Mouse (Mus musculus) C2C12 (cell line): Measurements from ENCODE around the gene Fsip1. TPM values are rescaled to one million over a fixed set of nuclear protein-coding genes. Genes with fewer than 3 reads are reported as not detected.
A peak's percentile ranks its signal among the peaks of the same experiment; 100 is the strongest.

ENCODE experiments used
- H3K27me3 ChIP-seq: one replicate; pipeline ENCODE4 v1.6.1; 2011; ENCODE audit not compliant: control insufficient read depth, insufficient read depth, insufficient read length
- H3K36me3 ChIP-seq: one replicate; pipeline ENCODE4 v1.6.1; 2011; ENCODE audit not compliant: control insufficient read depth, insufficient read depth
- H3K4me3 ChIP-seq: one replicate; pipeline ENCODE4 v1.5.1; 2011; ENCODE audit warnings: mild to moderate bottlenecking, control low read depth; ENCODE audit not compliant: poor library complexity, insufficient read depth, severe bottlenecking
- H3K79me2 ChIP-seq: one replicate; pipeline ENCODE4 v1.6.1; 2011; ENCODE audit not compliant: control insufficient read depth, insufficient read depth
- H3K79me3 ChIP-seq: one replicate; pipeline ENCODE4 v1.6.1; 2011; ENCODE audit warnings: low read depth, control low read depth
- H3ac ChIP-seq: one replicate; pipeline ENCODE3; 2011; ENCODE audit warnings: low read depth; ENCODE audit not compliant: control insufficient read depth, insufficient read length
- CEBPB ChIP-seq: IDR thresholded peaks from one replicate; pipeline ENCODE4 v1.6.1; 2011; ENCODE audit warnings: low read depth, mild to moderate bottlenecking, control low read depth, moderate library complexity
- CTCF ChIP-seq: IDR thresholded peaks from one replicate; pipeline ENCODE4 v1.5.1; 2011; ENCODE audit not compliant: control insufficient read depth, insufficient read depth, insufficient read length
- FOSL1 ChIP-seq: IDR thresholded peaks from one replicate; pipeline ENCODE4 v1.8.0; 2011; ENCODE audit warnings: mild to moderate bottlenecking, low read length; ENCODE audit not compliant: poor library complexity, insufficient read depth, severe bottlenecking
- MAX ChIP-seq: IDR thresholded peaks from one replicate; pipeline ENCODE4 v1.6.1; 2011; ENCODE audit warnings: mild to moderate bottlenecking, control low read depth
- MYOD1 ChIP-seq: IDR thresholded peaks from one replicate; pipeline ENCODE4 v1.6.1; 2011; ENCODE audit warnings: low read depth; ENCODE audit not compliant: control insufficient read depth, insufficient read length
- MYOG ChIP-seq: IDR thresholded peaks from one replicate; pipeline ENCODE4 v1.6.1; 2011; ENCODE audit not compliant: control insufficient read depth, insufficient read length; ENCODE audit errors: extremely low read depth
- USF1 ChIP-seq: IDR thresholded peaks from one replicate; pipeline ENCODE4 v1.6.1; 2011; ENCODE audit warnings: low read depth, mild to moderate bottlenecking, control low read depth, moderate library complexity
- polyA plus RNA-seq: library from polyadenylated mRNA; unstranded; fragments of >200 nt; fragmentation: generic; extraction: Trizol; gene quantifications from one replicate; pipeline ENCODE4 v1.2.1, GENCODE M21; 2012; ENCODE audit warnings: missing spikeins

The Fsip1 gene
- polyA plus RNA-seq, 1 experiment = 0.09 TPM

GRCm38 (mm10) chr2:118111488-118112131 lies 145.2 kb downstream of the Fsip1 start, which contains the start of gene Thbs1:
Gene Thbs1 (plus strand): TSS chr2:118111876.
- Histone ChIP-seq H3K27me3 (no peaks in the 10 kb centered on the region), H3K36me3 (peaks cover 43% of the 10 kb centered on the region), H3ac (peak within 1 kb of the TSS; percentile 81), H3K4me3 (peak within 1 kb of the TSS; percentile 77), H3K79me3 (peaks cover 46% of the 10 kb centered on the region), H3K79me2 (peaks cover 50% of the 10 kb centered on the region)
- peak; percentile 36 for TF ChIP-seq CEBPB
- no peak for TF ChIP-seq USF1
- TF ChIP-seq CTCF = no peak
- TF ChIP-seq MYOD1 = no peak
- TF ChIP-seq FOSL1 = no peak

DNA sequence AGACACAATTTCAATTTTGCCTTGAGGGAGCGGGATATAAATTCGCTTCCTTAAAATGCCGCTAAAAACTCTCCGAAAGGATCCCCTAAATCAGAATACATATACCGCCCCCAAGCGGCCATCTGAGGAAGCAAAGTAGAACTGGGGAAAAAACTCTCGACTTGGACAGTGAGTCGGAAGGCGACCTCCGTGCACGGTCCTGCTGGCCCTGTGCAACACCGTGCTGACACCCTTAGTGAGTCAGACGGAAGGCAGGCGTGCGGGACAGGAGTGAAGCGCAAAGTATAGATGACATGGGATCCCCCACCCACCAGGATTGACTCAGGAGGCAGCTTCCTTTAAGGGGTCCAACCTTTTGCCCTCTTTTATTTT lies 145.7 kb downstream of the Fsip1 start:
- peak overlapping the region; percentile 31 for H3K4me3 ChIP-seq
- peaks cover 38% of the 10 kb centered on the region for H3K36me3 ChIP-seq
- H3ac ChIP-seq = peak overlapping the region; percentile 47
- H3K79me2 ChIP-seq = peaks cover 45% of the 10 kb centered on the region
- TF ChIP-seq CEBPB = no peak
- no peak for TF ChIP-seq CTCF
- TF ChIP-seq USF1 = no peak
- no peak for TF ChIP-seq FOSL1
- no peak for TF ChIP-seq MYOG
- TF ChIP-seq MYOD1 = no peak
- no peak for TF ChIP-seq MAX
- no peaks in the 10 kb centered on the region for H3K27me3 ChIP-seq
- H3K79me3 ChIP-seq = peaks cover 41% of the 10 kb centered on the region

GRCm38 (mm10) chr2:118110225-118110915 lies 146.4 kb downstream of the Fsip1 start:
- H3ac ChIP-seq = peak overlapping the region; percentile 4
- peak; percentile 86 for TF ChIP-seq MYOD1
- peak; percentile 51 for TF ChIP-seq FOSL1
- TF ChIP-seq CTCF = no peak
- TF ChIP-seq CEBPB = no peak
- no peaks in the 10 kb centered on the region for H3K27me3 ChIP-seq
- H3K4me3 ChIP-seq = peak overlapping the region; percentile 12
- H3K79me2 ChIP-seq = peaks cover 38% of the 10 kb centered on the region
- peaks cover 30% of the 10 kb centered on the region for H3K36me3 ChIP-seq
- peaks cover 36% of the 10 kb centered on the region for H3K79me3 ChIP-seq

DNA sequence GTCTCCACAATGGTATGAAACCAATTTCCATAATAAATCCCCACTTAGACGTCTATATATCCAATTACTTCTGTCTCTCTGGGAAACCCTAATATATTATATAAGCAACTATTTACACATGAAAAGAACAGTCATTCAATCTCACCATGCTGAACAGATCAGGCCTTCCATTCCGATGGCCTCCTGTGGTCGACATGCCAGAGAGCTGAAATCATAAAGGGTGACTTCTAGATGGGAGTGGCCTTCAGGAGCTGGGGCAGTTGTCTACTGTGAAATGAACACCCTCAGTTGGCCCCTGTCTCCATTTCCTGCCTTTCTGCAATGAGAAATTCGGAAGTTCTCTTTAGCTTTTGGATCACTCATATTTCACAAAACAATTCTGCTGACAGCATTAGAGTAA lies 154.6 kb downstream of the Fsip1 start:
- Histone ChIP-seq H3ac (no peak overlapping the region), H3K79me2 (no peaks in the 10 kb centered on the region), H3K36me3 (no peaks in the 10 kb centered on the region), H3K4me3 (no peak overlapping the region), H3K27me3 (no peaks in the 10 kb centered on the region), H3K79me3 (no peaks in the 10 kb centered on the region)
- TF ChIP-seq MYOD1 (no peak), USF1 (no peak), CEBPB (no peak), MYOG (no peak), MAX (no peak), FOSL1 (no peak), CTCF (no peak)

- no peaks in the 10 kb centered on the region for H3K79me3 ChIP-seq
- no peaks in the 10 kb centered on the region for H3K79me2 ChIP-seq
- H3ac ChIP-seq = no peak overlapping the region
- no peak for TF ChIP-seq CTCF
- TF ChIP-seq MYOD1 = no peak
- TF ChIP-seq FOSL1 = no peak
- no peak for TF ChIP-seq USF1
- TF ChIP-seq CEBPB = no peak
- TF ChIP-seq MAX = no peak
- TF ChIP-seq MYOG = no peak
- no peak overlapping the region for H3K4me3 ChIP-seq
- H3K36me3 ChIP-seq = no peaks in the 10 kb centered on the region
- H3K27me3 ChIP-seq = no peaks in the 10 kb centered on the region
Measured at GRCm38 (mm10) chr2:118099104-118099503, 157.7 kb downstream of the Fsip1 start.
